Mouse (Mus musculus) heart, adult 2 months (tissue): Measurements from ENCODE around the gene Efcab9. TPM values are rescaled to one million over a fixed set of nuclear protein-coding genes. Genes with fewer than 3 reads are reported as not detected.
"Not testable (repeated sequence)": the region's sequence is repeated elsewhere in the genome, so short reads cannot be mapped to it uniquely, and the experiment has no call there.

Experiments
- DNase-seq, 2 experiments: peaks; one replicate each; pipeline ENCODE4 v3.0.0; 2021
- H3K27ac ChIP-seq: fragments of 200-600 bp; 2 replicates; pipeline ENCODE4 v1.8.1; 2022
- H3K27me3 ChIP-seq: fragments of 200-500 bp; 2 replicates; pipeline ENCODE4 v1.6.1; 2012; ENCODE audit warnings: mild to moderate bottlenecking, low read length, inconsistent platforms, mixed read lengths; ENCODE audit not compliant: control insufficient read depth, insufficient read depth
- H3K36me3 ChIP-seq: fragments of 200-500 bp; 2 replicates; pipeline ENCODE4 v1.6.1; 2012; ENCODE audit warnings: low read length, inconsistent platforms; ENCODE audit not compliant: control insufficient read depth, insufficient read depth
- H3K4me1 ChIP-seq: fragments of 200-500 bp; 2 replicates; pipeline ENCODE4 v1.6.1; 2011; ENCODE audit warnings: low read length; ENCODE audit not compliant: control insufficient read depth, insufficient read depth
- H3K4me3 ChIP-seq: fragments of 200-600 bp; 2 replicates; pipeline ENCODE4 v1.8.1; 2022
- H3K79me2 ChIP-seq: fragments of 200-500 bp; replicated peaks from 2 replicates; pipeline ENCODE4 v1.6.1; 2012; ENCODE audit warnings: mild to moderate bottlenecking, inconsistent platforms, low read length, moderate library complexity, mixed read lengths; ENCODE audit not compliant: control insufficient read depth, insufficient read depth
- H3K9ac ChIP-seq: fragments of 200-500 bp; 2 replicates; pipeline ENCODE4 v1.6.1; 2012; ENCODE audit warnings: low read depth, mild to moderate bottlenecking, control low read depth, inconsistent platforms, low read length, mixed read lengths
- CTCF ChIP-seq: fragments of 200-600 bp; IDR thresholded peaks from 2 replicates; pipeline ENCODE4 v1.8.1; 2022; ENCODE audit warnings: antibody characterized with exemption, mild to moderate bottlenecking, moderate library complexity
- EP300 ChIP-seq: fragments of 200-500 bp; IDR thresholded peaks from 2 replicates; pipeline ENCODE4 v1.6.1; 2011; ENCODE audit warnings: low read depth, low read length, control low read depth; ENCODE audit not compliant: insufficient read depth
- POLR2A ChIP-seq: fragments of 200-500 bp; IDR thresholded peaks from 2 replicates; pipeline ENCODE4 v1.6.1; 2011; ENCODE audit warnings: mild to moderate bottlenecking, low read depth, low read length, control low read depth; ENCODE audit not compliant: insufficient read depth
- WGBS: fragments of 180-500 bp; shearing (Covaris S2); methylation state at CpG from one replicate; pipeline ENCODE4 v1.1.7; 2018; 5-methylcytosine and 5-hydroxymethylcytosine counted together
- intact Hi-C: fragments of 180-260 bp; cut with DNase I; formaldehyde crosslinking; loops from one replicate; pipeline ENCODE4 v1.15.1; 2025
- polyA plus RNA-seq: library from polyadenylated mRNA; depleted of rRNA; stranded (reverse); fragments of >200 nt; gene quantifications from 2 replicates; pipeline ENCODE4 v1.2.3, GENCODE M21; 2012
- total RNA-seq, 2 experiments: library from RNA; stranded (reverse); gene quantifications; 2 replicates each; pipeline ENCODE4 v1.2.3; 2021

The Efcab9 gene
- total and polyA plus RNA-seq, 3 experiments = not detected

DNA sequence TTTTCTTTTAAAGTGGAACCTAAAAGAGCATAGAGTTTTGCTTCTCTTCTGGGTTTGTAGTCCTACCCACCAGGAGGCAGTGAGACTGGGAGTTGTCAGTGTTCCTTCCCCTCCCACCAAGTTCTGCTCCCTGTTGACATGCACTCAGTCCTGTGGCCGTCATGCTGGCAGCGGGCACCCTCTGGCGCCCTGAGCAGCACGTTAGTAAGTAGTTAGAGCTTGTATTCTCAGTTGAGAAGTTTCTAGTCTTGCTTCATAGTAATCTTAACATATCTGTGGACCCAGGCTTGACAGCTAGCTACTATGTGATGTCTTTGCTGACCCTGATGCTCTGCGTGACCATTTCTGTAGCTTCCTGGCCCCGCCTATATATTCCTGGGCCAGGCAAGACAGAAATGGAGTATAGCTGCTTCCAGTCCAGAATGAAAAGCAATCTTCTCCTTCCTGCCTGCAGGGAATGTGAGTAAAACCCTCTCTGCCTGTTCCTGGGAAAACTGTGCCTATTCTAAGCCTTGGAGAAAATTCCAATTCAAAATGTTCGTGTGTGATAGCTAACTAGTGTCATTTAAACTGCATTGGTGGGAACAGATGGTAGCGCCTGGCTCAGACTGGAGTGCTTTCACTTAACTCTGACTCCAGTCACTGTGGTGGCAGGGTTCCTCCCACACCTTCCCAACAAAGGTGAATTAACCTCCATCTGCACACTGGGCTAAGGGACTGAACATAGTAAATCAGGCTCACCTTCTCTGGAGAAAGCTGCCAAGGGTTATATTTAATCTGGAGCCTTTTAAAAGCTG is 14.8 kb downstream of the Efcab9 start:
- intact Hi-C loops = no loop called here
- TF ChIP-seq POLR2A = no peak
- no peak for TF ChIP-seq EP300
- peaks cover 3% of the 10 kb centered on the region; the same call in 1 of the 2 replicates for H3K36me3 ChIP-seq
- H3K27me3 ChIP-seq = no peaks in the 10 kb centered on the region
- H3K79me2 ChIP-seq = no peaks in the 10 kb centered on the region
- no peaks in the 10 kb centered on the region; the same call in none of the 2 replicates for H3K4me1 ChIP-seq
- H3K27ac ChIP-seq = no peak overlapping the region
- H3K4me3 ChIP-seq = no peak overlapping the region
- DNase-seq = no peak
- no peak overlapping the region for H3K9ac ChIP-seq
- 64% methylated on average over 8 of the region's 8 CpGs for WGBS

GRCm38 (mm10) chr11:32516091-32516490 is 15.8 kb downstream of the Efcab9 start:
- Histone ChIP-seq H3K27ac (no peak overlapping the region), H3K9ac (no peak overlapping the region), H3K4me3 (no peak overlapping the region), H3K36me3 (peaks cover 3% of the 10 kb centered on the region; the same call in 1 of the 2 replicates), H3K27me3 (no peaks in the 10 kb centered on the region), H3K4me1 (peaks cover 4% of the 10 kb centered on the region), H3K79me2 (no peaks in the 10 kb centered on the region)
- 91% methylated on average over 12 of the region's 12 CpGs for WGBS
- intact Hi-C loops = no loop called here
- TF ChIP-seq CTCF (no peak), EP300 (no peak), POLR2A (no peak)
- no peak for DNase-seq

DNA sequence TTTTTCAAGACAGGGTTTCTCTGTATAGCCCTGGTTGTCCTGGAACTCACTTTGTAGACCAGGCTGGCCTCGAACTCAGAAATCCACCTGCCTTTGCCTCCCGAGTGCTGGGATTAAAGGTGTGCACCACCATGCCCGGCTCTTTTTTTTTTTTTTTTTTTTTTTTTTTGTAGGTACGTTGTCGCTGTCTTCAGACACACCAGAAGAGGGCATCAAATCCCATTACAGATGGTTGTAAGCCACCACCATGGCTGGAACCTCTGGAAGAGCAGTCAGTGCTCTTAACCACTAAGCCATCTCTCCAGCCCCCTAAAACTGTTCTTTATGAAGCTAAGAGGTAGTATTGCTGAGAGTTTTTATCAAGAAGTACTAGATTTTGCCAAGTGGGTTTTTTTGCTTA is 17.0 kb downstream of the Efcab9 start:
- intact Hi-C loops = not testable (repeated sequence)
- 88% methylated on average over 4 of the region's 5 CpGs for WGBS

DNA sequence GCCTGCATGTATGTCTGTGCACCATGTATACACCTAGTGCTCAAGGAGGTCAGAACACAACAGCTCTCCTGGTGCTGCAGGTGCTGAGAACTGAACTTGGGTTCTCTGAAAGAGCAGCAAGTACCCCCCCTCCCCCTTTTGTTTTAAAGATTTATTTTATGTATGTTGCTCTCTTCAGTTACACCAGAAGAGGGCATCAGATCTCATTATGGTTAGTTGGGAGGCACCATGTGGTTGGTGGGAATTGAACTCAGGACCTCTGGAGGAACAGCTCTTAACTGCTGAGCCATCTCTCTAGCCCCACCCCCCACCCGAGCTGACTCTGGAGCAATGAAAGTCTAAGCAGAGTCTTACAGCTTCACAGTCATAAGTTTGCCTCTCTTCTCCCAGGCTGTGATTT is 21.0 kb downstream of the Efcab9 start:
- H3K27ac ChIP-seq = no peak overlapping the region
- no peaks in the 10 kb centered on the region for H3K79me2 ChIP-seq
- 81% methylated on average over 1 of the region's 1 CpGs for WGBS
- peaks cover 4% of the 10 kb centered on the region for H3K4me1 ChIP-seq
- H3K4me3 ChIP-seq = no peak overlapping the region
- TF ChIP-seq CTCF (peak; percentile 34), POLR2A (no peak)
- no peak overlapping the region for H3K9ac ChIP-seq
- intact Hi-C loops = no loop called here
- no peaks in the 10 kb centered on the region for H3K27me3 ChIP-seq
- H3K36me3 ChIP-seq = no peaks in the 10 kb centered on the region
- DNase-seq = no peak

More for the DNA sequence above, 17.0 kb downstream of the Efcab9 start:
- not testable (repeated sequence) for H3K9ac ChIP-seq, H3K27me3 ChIP-seq, DNase-seq, H3K4me3 ChIP-seq, H3K79me2 ChIP-seq, H3K36me3 ChIP-seq, H3K4me1 ChIP-seq, H3K27ac ChIP-seq

DNA sequence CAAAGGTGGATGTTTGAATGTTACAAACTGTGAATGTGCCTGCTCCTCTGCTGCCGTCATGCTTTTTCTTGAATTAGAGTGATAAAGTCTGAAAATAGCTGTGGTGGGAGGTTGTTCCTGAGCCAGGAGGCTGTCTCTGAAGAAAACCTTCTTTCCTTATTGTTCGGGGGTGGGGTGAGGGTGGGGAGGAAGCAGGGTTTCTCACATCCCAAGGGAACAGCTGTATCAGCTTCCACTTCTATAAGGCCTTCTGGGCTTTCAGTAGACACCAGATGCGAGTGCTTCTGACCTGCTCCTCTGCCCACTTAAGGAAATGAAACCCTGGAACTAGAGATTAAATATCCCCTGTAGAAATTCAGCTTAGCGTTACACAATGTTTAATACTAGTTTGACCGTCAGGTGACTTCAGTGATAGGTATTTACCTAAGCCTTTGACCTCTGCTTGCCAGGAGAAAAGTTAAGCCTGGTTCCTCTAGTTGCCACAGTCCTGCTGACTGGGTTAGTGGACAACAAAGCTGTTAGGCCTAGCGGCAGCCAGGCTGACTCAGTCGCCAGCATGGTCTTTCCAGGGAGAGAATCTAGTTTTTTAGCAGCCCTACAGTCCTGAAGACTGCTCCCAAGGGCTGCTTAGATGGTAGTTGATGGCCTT is 26.7 kb downstream of the Efcab9 start:
- no peaks in the 10 kb centered on the region; the same call in 1 of the 2 replicates for H3K4me1 ChIP-seq
- H3K27me3 ChIP-seq = no peaks in the 10 kb centered on the region
- H3K4me3 ChIP-seq = no peak overlapping the region
- no peaks in the 10 kb centered on the region; the same call in 1 of the 2 replicates for H3K36me3 ChIP-seq
- intact Hi-C loops = no loop called here
- DNase-seq = no peak
- no peak overlapping the region for H3K9ac ChIP-seq
- TF ChIP-seq CTCF (no peak), EP300 (no peak), POLR2A (no peak)
- peak overlapping the region; percentile 4; the same call in 1 of the 2 replicates for H3K27ac ChIP-seq
- H3K79me2 ChIP-seq = no peaks in the 10 kb centered on the region
- 48% methylated on average over 7 of the region's 7 CpGs for WGBS

GRCm38 (mm10) chr11:32503711-32504110 is 28.2 kb downstream of the Efcab9 start:
- intact Hi-C loops = no loop called here
- no peak for TF ChIP-seq POLR2A
- no peak for TF ChIP-seq CTCF
- no peak for TF ChIP-seq EP300
- no peak overlapping the region for H3K9ac ChIP-seq
- H3K4me1 ChIP-seq = no peaks in the 10 kb centered on the region; the same call in 1 of the 2 replicates
- H3K79me2 ChIP-seq = no peaks in the 10 kb centered on the region
- 92% methylated on average over 2 of the region's 2 CpGs for WGBS
- no peaks in the 10 kb centered on the region; the same call in 1 of the 2 replicates for H3K36me3 ChIP-seq
- H3K4me3 ChIP-seq = no peak overlapping the region
- DNase-seq = no peak
- H3K27me3 ChIP-seq = no peaks in the 10 kb centered on the region
- H3K27ac ChIP-seq = no peak overlapping the region
